Mouse (Mus musculus) heart, adult 9 months (tissue): ENCODE results near the gene Spg21.

Experiments
- DNase-seq, 2 experiments: peaks; one replicate each; pipeline ENCODE4 v3.0.0; 2022; ENCODE audit warnings: low spot score in 2 of 2

Spg21 gene

GRCm38 (mm10) chr9:65460732-65461442 is at the start of gene Spg21:
TSS of gene Spg21 (plus strand) at chr9:65460947.
- peak; percentile 95 to 96 for DNase-seq

- no peak for DNase-seq
Observed at GRCm38 (mm10) chr9:65411326-65411725, 49.4 kb upstream of the Spg21 start.

- DNase-seq = no peak
Observed at GRCm38 (mm10) chr9:65417738-65418137, 43.0 kb upstream of the Spg21 start.

DNA sequence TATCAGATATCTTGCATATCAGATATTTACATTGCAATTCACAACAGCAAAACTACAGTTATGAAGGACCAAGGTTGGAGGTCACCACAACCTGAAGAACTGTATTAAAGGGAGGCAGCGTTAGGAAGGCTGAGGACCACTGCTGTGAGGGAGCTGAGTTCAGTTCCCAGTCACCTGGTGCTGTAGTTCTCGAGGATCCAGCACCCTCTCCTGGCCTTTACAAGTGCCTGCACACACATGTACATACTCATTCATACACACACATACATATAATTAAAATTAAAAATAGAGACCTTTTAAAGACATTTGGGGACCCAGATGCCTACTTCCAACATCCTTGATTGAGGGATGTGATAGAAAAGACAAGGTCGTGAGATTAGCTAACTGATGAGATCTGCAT is 41.1 kb upstream of the Spg21 start:
- no peak for DNase-seq

DNA sequence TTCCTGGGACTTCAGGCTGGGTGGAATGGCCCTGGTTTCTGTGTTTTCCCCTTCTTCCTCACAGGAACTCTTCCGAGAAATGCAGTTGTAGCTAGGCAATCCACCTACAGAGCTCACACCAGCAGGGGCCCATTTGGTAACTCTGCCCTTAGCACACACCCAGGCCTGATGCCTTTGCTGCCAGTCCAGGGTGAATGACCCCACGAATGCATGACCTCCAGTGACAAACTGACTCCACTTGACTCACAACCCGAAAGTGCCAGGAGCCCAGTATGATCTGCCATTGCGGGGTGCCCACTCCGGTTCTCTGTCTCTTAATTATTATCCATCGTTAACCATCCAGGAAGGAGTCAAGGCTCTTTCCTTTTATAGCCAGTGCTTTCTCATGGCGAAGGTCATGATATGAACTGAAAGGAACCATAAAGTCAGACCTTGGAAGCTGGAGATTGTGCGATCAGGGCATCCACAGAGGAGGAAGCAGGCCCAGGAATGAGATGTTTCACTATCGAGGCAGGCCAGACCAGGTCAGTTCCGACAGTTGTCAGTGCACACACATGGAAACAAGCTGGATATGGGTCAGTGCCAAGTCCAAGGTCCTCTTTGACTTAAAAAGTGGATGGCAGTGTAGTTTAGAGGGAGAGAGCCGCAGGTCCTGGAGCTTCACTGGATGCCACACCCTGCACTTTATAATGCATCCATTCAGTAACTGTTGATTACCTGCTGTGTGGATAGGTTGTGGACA is 37.8 kb upstream of the Spg21 start, which contains the start of gene Slc51b:
Gene Slc51b, minus strand, starts transcription at position 196 of the 742 bp plus-strand sequence.
- no peak for DNase-seq

DNA sequence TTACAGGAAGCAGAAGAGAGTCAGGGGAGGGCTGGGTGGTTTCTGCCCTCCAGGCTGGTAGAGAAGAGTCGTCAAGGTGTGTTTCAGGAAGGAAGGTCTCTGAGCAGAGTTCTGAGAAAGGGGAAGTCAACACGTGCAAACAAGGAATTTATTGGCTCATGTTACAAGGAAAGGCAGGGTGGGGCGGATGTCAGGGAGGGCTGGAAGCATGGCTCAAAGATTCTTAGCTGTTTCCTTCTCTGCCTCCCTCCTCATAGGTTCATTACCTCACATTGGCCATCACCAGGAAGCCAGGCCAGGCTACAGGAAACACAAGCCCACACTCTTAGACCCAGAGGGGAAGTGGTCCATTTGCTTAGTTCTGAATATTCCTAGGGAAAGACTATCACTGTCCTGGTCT is 36.4 kb upstream of the Spg21 start:
- no peak for DNase-seq

DNA sequence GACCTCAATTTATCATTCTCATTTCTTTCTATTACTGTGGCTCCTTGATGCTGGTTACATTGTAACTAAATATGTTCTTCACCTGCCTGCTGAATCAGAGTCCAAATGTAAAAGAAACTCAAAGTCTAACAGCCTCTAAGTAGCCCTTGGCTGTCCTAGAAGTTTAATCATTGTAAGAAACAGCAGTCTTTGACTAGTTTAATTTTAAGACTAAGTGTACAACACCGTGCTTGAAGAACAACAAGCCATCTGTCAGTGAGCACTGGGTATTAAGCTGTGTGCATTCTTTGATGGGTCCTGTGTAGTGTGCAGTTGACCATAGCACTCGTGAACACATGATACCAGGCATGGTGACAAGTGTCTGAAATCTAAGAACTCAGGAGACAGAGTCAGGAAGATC is 33.2 kb upstream of the Spg21 start:
- no peak for DNase-seq

GRCm38 (mm10) chr9:65428003-65428402 is 32.7 kb upstream of the Spg21 start:
- no peak for DNase-seq

DNA sequence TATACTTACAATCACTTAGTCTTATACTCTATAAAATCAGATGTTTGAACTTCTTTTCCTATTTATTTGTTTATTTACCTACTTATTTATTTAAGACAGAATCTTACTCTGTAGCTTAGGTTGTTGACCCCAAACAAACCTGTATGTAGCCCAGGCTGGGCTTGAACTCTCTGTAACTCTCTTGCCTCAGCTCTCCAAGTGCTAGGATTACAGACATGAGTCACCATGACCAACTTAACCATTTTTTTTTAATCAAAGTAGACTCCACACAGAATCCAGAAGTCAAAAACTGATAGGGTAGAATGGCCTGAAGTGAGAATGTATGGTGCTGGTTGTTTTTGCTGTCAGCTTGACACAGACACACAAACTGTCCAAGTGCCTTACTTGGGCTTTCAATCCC is 30.3 kb upstream of the Spg21 start:
- no peak for DNase-seq

DNA sequence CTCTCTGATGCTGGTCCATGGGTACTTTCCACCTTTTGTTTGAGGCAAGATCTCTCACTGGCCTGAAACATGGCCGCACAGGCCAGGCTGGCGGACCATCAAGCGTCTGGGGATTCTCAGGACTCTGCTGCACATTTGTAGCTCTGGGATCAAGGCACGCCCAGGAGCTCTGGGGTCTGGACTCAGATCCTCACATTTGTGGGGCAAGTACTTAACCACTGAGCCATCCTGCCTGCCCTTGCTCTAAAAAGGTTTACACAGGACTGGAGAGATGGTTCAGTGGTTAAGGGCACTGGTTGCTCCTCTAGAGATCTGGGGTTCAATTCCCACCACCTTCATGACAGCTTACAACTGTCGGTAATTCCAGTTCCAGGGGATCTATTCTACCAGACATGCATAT is 29.8 kb upstream of the Spg21 start:
- DNase-seq = no peak

DNA sequence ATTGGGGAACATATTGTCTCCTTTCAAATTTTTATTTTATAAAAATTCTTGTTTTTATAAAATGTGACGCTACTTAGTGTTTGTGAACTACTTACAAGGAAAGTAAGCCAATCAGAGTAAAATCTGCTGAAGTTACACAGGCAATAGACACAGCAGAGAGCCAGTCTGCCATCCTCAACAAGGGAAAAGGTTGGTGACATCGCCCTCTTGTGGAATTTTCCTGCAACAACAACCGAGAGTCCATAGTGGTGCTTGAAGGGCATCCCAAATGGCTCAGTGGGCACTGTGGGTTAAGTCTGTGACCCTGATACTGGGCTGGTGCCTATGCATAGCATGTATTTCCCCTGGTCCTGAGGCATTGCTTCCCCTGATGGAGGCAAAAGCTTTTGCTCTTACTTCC is 28.5 kb upstream of the Spg21 start:
- peak; percentile 58 to 79 for DNase-seq

- peak; percentile 12 for DNase-seq
Observed at GRCm38 (mm10) chr9:65434140-65434539, 26.6 kb upstream of the Spg21 start.

DNA sequence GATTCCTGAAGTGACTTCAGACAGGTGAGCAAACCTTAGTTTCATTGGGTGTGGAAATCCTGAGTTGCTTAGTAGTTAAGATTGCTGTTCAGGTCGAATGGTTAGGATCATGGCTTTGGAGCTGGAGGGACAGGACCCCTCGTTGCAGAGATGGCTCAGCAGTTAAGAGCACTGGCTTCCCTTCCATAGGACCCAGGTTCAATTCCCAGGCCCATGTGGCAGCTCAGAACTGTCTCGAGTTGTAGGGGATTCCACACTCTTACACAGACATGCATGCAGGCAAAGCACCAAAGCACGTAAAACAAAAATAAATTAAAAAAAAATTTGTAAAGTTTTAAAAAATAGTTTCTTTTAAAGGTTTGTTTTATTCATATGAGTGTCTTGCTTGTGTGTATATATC is 25.5 kb upstream of the Spg21 start:
- no peak for DNase-seq

- peak; percentile 87 to 92 for DNase-seq
Observed at GRCm38 (mm10) chr9:65435671-65436301, 25.0 kb upstream of the Spg21 start, which contains the start of gene Mtfmt. TSS of gene Mtfmt (plus strand) at chr9:65435782.

DNA sequence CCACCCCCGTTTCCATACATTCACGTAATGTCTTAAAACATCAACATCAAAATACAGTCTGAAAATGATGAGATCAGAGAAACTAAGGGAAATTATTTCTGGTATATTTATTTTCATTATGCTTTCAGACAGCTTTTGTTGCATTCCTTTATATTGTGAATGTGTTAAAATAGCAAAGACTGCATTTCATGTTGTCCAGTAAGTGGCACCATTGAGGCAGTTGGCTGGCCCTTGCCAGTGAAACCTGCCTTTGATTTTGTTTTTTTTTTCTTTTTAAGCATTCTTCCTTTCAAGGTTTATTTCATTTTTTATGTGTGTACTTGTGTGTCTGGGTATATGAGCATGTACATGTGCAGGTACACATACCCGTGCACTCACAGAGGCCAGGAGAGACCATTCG is 16.1 kb upstream of the Spg21 start:
- no peak for DNase-seq

DNA sequence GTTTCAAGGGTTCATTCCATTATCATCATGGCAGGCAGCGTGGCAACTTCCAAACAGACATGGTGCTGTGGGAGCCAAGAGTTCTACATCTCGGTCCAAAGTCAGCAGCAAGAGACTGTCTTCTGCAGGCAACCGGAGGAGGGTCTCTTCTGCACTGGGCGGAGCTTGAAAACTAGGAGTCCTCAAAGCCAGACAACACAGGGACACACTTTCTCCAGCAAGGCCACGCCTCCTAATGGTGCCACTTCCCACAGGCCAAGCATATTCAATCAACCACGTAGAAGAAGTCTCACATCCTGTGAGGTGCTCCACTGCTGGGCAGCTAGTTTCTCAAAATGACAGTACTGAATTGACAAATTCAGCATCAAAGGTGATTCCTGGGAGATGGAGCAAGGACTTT is 12.8 kb upstream of the Spg21 start:
- DNase-seq = no peak

GRCm38 (mm10) chr9:65458975-65459374 is 1.8 kb upstream of the Spg21 start:
- DNase-seq = no peak

GRCm38 (mm10) chr9:65460198-65460597 is 549 bp upstream of the Spg21 start:
- no peak for DNase-seq

DNA sequence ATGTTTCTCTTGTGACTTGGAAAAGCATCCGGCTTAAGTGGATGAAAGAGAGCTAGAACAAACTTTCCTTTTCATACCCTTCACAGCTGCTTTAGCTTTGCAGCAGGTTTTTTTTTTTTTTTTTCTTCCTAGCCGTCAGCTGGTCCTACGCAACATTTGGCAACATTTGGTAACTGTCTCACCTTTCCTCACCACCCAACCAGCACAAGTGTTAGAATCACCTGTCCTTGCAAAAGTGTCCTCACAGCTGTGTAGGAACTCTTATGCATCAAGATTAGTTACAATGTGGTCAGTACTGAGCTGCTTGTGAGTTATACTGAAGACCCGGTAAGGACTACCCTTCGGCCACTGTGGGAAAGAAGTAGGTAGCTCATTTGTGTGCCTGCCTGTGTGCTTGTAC is 1.8 kb downstream of the Spg21 start:
- DNase-seq = no peak

DNA sequence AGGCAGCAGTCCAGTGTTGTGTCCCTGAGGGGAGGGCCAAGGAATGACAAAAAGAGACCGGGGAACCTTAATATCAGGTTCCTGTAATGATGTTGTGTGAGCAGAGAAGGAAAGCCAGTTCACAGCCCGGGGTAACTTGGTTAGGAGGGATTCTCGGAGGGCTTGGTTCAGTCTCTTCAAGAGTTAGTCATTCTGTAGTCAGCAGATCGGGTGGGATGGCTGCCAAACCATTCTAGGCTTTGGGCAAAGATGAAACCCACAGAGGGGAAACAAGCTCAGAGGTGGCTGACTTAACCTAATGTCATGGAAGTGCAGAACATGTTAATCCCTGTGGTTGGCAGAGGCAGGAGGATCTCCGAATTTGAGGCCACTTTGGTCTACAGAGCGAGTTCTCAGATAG is 3.4 kb downstream of the Spg21 start:
- DNase-seq = peak in 1 of 2 experiments; percentile 35

DNA sequence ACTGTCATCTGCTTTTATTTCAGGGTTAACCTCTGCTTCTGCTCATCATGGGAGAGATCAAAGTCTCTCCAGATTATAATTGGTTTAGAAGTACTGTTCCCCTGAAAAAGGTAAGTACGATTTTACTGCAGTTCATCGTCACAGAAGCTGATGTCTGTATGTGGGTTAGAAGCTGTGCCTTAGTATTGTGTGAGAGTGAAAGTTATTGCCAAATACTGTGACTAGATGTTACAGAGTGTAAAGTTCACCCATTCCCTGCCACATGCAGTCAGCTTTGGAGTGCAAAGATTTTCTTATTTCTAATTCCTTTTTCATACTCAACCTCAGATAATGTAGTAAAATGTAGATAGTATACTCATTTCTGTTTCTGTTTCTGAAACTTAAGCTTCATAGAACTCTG is 4.5 kb downstream of the Spg21 start:
- DNase-seq = no peak

DNA sequence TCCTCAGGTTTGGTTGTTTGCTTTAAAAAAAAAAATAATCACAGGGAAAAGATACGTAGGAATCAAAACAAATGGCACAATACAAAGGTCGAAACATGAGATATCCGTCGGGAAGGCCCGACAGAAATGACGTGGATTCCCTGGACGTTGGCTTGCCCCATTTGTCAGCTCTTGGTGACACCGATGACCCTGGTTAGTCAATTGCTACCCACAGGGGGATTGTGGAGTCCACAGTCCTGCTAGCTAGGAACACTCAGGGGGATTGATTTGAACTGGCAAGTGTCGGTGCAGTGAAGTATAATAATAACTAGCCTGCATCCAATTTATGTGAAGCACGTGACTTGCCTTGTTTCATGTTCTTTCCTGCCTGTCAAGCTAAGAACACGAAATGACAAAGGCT is 6.9 kb downstream of the Spg21 start:
- DNase-seq = no peak

DNA sequence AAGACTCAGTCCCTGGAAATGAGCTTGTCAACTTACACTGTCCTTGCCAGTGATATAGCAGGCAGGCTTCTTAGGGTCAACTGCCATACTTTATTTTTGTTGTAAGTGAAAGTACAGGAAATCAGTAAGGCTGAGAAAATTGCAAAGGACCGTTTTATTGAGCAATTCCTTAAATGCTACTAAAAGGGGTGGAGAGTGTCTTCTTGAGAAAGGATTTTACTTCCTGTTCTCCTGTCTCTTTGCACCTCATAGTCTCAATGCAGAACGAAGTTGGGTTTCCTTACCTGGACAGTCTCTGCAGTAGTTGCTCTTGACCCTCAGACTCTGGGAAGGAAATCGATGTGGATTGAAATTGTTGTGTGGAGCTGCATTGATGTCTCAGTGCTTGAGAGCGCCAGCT is 12.0 kb downstream of the Spg21 start:
- DNase-seq = no peak
